Mouse (Mus musculus): ENCODE measurements around the gene Nexn. TPM values are rescaled to one million over a fixed set of nuclear protein-coding genes. Genes with fewer than 3 reads are reported as not detected.
"Not testable (repeated sequence)": the region's sequence is repeated elsewhere in the genome, so short reads cannot be mapped to it uniquely, and the experiment has no call there.

The Nexn gene
- total and polyA plus RNA-seq, 2 experiments from 2014 or later: 88.6 to 314 TPM

GRCm38 (mm10) chr3:152201181-152201580 is 65.0 kb downstream of the Nexn start:
- Histone ChIP-seq H3K27ac (ENCODE audit: low read depth) (no peak overlapping the region), H3K9ac (replicated peaks; ENCODE audit: low read depth, low read length) (no peak overlapping the region), H3K9me3 (replicated peaks; ENCODE audit: control insufficient read depth, low read length) (no peaks in the 10 kb centered on the region), H3K27me3 (ENCODE audit: control insufficient read depth, insufficient read depth, low read length) (no peaks in the 10 kb centered on the region), H3K4me3 (ENCODE audit: low read depth, low read length) (no peak overlapping the region), H3K36me3 (replicated peaks; ENCODE audit: control insufficient read depth, insufficient read depth, low read length) (no peaks in the 10 kb centered on the region), H3K4me1 (ENCODE audit: control insufficient read depth, insufficient read depth) (no peaks in the 10 kb centered on the region), H3K4me2 (ENCODE audit: low read depth, low read length) (no peak overlapping the region)
- DNase-seq (ENCODE audit: low spot score) (no peak), ATAC-seq (ENCODE audit: insufficient read depth, low read depth) (no peak)
- 86% methylated on average over 3 of the region's 3 CpGs for WGBS
- no peak for TF ChIP-seq EP300 (IDR thresholded peaks at IDR 0.05; ENCODE audit: low read depth)

GRCm38 (mm10) chr3:152199125-152199524 is 67.0 kb downstream of the Nexn start:
- H3K9ac ChIP-seq (replicated peaks; ENCODE audit: low read depth, low read length): no peak overlapping the region
- TF ChIP-seq CTCF (IDR thresholded peaks at IDR 0.05; ENCODE audit: low read depth) (no peak), EP300 (IDR thresholded peaks at IDR 0.05; ENCODE audit: low read depth) (no peak)
- H3K9me3 ChIP-seq (replicated peaks; ENCODE audit: control insufficient read depth, low read length): no peaks in the 10 kb centered on the region
- no peaks in the 10 kb centered on the region for H3K4me1 ChIP-seq (ENCODE audit: control insufficient read depth, insufficient read depth)
- no peaks in the 10 kb centered on the region for H3K36me3 ChIP-seq (replicated peaks; ENCODE audit: control insufficient read depth, insufficient read depth, low read length)
- no peak for ATAC-seq (ENCODE audit: insufficient read depth, low read depth)
- no peaks in the 10 kb centered on the region for H3K27me3 ChIP-seq (ENCODE audit: control insufficient read depth, insufficient read depth, low read length)
- WGBS: 67% methylated on average over 3 of the region's 3 CpGs
- H3K4me3 ChIP-seq (ENCODE audit: low read depth, low read length): no peak overlapping the region
- no peak for DNase-seq (ENCODE audit: low spot score)
- H3K27ac ChIP-seq (ENCODE audit: low read depth): no peak overlapping the region
- H3K4me2 ChIP-seq (ENCODE audit: low read depth, low read length): no peak overlapping the region

- DNase-seq (ENCODE audit: low spot score); ATAC-seq (ENCODE audit: insufficient read depth, low read depth); H3K9me3 ChIP-seq (replicated peaks; ENCODE audit: control insufficient read depth, low read length); H3K4me1 ChIP-seq (ENCODE audit: control insufficient read depth, insufficient read depth); H3K36me3 ChIP-seq (replicated peaks; ENCODE audit: control insufficient read depth, insufficient read depth, low read length); H3K4me2 ChIP-seq (ENCODE audit: low read depth, low read length); H3K27ac ChIP-seq (ENCODE audit: low read depth); H3K27me3 ChIP-seq (ENCODE audit: control insufficient read depth, insufficient read depth, low read length); H3K9ac ChIP-seq (replicated peaks; ENCODE audit: low read depth, low read length); H3K4me3 ChIP-seq (ENCODE audit: low read depth, low read length): not testable (repeated sequence)
- 38% methylated on average over 2 of the region's 2 CpGs for WGBS
Observed at GRCm38 (mm10) chr3:152197246-152197645, 68.9 kb downstream of the Nexn start.

GRCm38 (mm10) chr3:152193635-152194097 is 72.5 kb downstream of the Nexn start:
- peak overlapping the region; percentile 78 for H3K4me3 ChIP-seq (ENCODE audit: low read depth, low read length)
- peaks cover 10% of the 10 kb centered on the region for H3K4me1 ChIP-seq (ENCODE audit: control insufficient read depth, insufficient read depth)
- WGBS: under 1% methylated on average over 17 of the region's 17 CpGs
- H3K9ac ChIP-seq (replicated peaks; ENCODE audit: low read depth, low read length): peak overlapping the region; percentile 83
- H3K4me2 ChIP-seq (ENCODE audit: low read depth, low read length): peak overlapping the region; percentile 61
- peak; percentile 99 for DNase-seq (ENCODE audit: low spot score)
- H3K27ac ChIP-seq (ENCODE audit: low read depth): peak overlapping the region; percentile 93
- ATAC-seq (ENCODE audit: insufficient read depth, low read depth): peak; percentile 98
- TF ChIP-seq EP300 (IDR thresholded peaks at IDR 0.05; ENCODE audit: low read depth) (no peak), CTCF (IDR thresholded peaks at IDR 0.05; ENCODE audit: low read depth) (no peak)
- no peaks in the 10 kb centered on the region for H3K9me3 ChIP-seq (replicated peaks; ENCODE audit: control insufficient read depth, low read length)
- no peaks in the 10 kb centered on the region for H3K27me3 ChIP-seq (ENCODE audit: control insufficient read depth, insufficient read depth, low read length)
- no peaks in the 10 kb centered on the region for H3K36me3 ChIP-seq (replicated peaks; ENCODE audit: control insufficient read depth, insufficient read depth, low read length)

DNA sequence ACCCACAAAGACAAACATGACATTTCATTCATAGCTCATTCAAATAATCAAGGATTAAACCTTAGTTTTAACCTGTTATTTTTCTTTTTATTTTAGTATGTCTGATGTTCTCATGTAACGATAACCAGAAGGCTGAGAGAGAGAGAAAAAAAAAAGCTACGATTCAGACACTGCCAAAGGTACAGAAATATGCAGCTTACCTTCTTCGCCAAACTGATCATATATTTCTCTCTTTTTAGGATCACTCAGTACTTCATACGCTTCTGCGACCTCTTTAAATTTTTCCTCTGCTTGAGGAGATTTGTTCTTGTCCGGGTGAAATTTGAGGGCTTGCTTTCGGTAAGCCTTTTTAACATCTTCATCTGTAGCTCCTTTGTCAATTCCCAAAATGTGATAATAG is 73.0 kb downstream of the Nexn start:
- no peaks in the 10 kb centered on the region for H3K36me3 ChIP-seq (replicated peaks; ENCODE audit: control insufficient read depth, insufficient read depth, low read length)
- peaks cover 11% of the 10 kb centered on the region for H3K4me1 ChIP-seq (ENCODE audit: control insufficient read depth, insufficient read depth)
- peak overlapping the region; percentile 83 for H3K9ac ChIP-seq (replicated peaks; ENCODE audit: low read depth, low read length)
- peak overlapping the region; percentile 78 for H3K4me3 ChIP-seq (ENCODE audit: low read depth, low read length)
- no peaks in the 10 kb centered on the region for H3K27me3 ChIP-seq (ENCODE audit: control insufficient read depth, insufficient read depth, low read length)
- ATAC-seq (ENCODE audit: insufficient read depth, low read depth): no peak
- peak overlapping the region; percentile 93 for H3K27ac ChIP-seq (ENCODE audit: low read depth)
- DNase-seq (ENCODE audit: low spot score): no peak
- no peaks in the 10 kb centered on the region for H3K9me3 ChIP-seq (replicated peaks; ENCODE audit: control insufficient read depth, low read length)
- under 1% methylated on average over 7 of the region's 7 CpGs for WGBS
- peak overlapping the region; percentile 61 for H3K4me2 ChIP-seq (ENCODE audit: low read depth, low read length)
- no peak for TF ChIP-seq EP300 (IDR thresholded peaks at IDR 0.05; ENCODE audit: low read depth)
- TF ChIP-seq CTCF (IDR thresholded peaks at IDR 0.05; ENCODE audit: low read depth): no peak

GRCm38 (mm10) chr3:152192238-152192931 is 73.8 kb downstream of the Nexn start:
- DNase-seq (ENCODE audit: low spot score): peak; percentile 86
- Histone ChIP-seq H3K27ac (ENCODE audit: low read depth) (peak overlapping the region; percentile 96), H3K4me2 (ENCODE audit: low read depth, low read length) (peak overlapping the region; percentile 70), H3K9ac (replicated peaks; ENCODE audit: low read depth, low read length) (peak overlapping the region; percentile 77), H3K9me3 (replicated peaks; ENCODE audit: control insufficient read depth, low read length) (no peaks in the 10 kb centered on the region), H3K4me1 (ENCODE audit: control insufficient read depth, insufficient read depth) (peaks cover 16% of the 10 kb centered on the region), H3K4me3 (ENCODE audit: low read depth, low read length) (peak overlapping the region; percentile 78), H3K36me3 (replicated peaks; ENCODE audit: control insufficient read depth, insufficient read depth, low read length) (no peaks in the 10 kb centered on the region), H3K27me3 (ENCODE audit: control insufficient read depth, insufficient read depth, low read length) (no peaks in the 10 kb centered on the region)
- WGBS: 7% methylated on average over 9 of the region's 11 CpGs
- ATAC-seq (ENCODE audit: insufficient read depth, low read depth): peak; percentile 19; the same call in 1 of the 2 replicates
- TF ChIP-seq CTCF (IDR thresholded peaks at IDR 0.05; ENCODE audit: low read depth): no peak
- no peak for TF ChIP-seq EP300 (IDR thresholded peaks at IDR 0.05; ENCODE audit: low read depth)

Data from heart, postnatal 0 days (tissue).